Mouse (Mus musculus) heart, postnatal 25 days (tissue): ENCODE results near the gene Gm17949. TPM values are rescaled to one million over a fixed set of nuclear protein-coding genes. Genes with fewer than 3 reads are reported as not detected.

Experiments used
- DNase-seq: peaks from one replicate; pipeline ENCODE4 v3.0.0; 2022; ENCODE audit warnings: low spot score
- intact Hi-C: fragments of 180-260 bp; cut with DNase I; formaldehyde crosslinking; loops from one replicate; pipeline ENCODE4 v1.15.1; 2025
- total RNA-seq, 2 experiments: library from RNA; stranded (reverse); gene quantifications; 2 replicates each; pipeline ENCODE4 v1.2.3; 2021

The Gm17949 gene
- not detected for total RNA-seq

DNA sequence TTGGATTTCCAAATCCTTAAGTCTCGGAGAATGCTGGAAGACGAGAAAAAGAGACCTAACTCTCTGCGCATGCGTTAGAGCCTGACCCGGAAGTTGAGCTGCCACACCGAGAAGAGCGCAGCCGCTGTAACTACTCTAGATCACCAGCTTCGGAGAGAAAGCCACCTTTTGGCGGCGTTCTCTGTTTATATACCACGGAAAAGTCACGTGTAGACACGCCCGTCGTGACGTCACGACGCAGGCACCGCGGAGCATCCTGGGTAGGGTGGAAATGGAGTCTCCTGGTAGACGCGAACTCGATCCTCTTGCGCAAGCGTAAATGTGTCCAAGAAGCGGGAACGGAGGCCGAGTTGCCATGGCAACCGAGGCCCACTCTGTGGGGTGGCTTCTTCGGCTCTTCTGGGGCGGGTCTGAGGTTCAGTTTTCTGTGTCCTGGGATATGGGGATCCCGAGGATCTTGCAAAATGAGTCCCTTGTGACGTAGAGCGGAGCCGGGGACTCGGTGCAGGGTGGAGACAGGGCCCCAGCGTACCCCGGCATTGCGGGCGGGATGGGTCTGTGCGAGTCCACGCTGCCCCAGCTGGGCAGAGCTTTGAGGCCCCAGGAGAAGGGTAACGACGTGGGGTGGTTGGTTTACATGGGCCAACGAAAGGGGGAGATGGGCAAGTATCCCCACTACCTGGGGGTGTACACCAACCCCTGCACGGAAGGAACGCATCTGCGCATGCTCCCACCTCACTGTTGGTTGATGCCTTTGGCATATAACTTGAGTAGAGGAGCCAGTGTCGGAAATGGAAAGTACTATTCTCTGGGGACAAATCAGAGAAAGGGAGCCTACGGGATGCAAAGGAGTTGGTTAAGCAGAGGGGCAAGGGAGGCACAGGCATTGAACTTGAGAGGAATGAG, at the start of gene Gm17949, which contains the start of gene Gtf2f1:
TSS of gene Gm17949 (plus strand) at position 234 of the 906 bp plus-strand sequence.
TSS of gene Gtf2f1 (minus strand) at position 53 of the 906 bp plus-strand sequence.
- intact Hi-C loops = loop anchor here (2.0 kb wide), 1 partner anchor 15 kb away; the partner anchor contains the start of gene Alkbh7

DNA sequence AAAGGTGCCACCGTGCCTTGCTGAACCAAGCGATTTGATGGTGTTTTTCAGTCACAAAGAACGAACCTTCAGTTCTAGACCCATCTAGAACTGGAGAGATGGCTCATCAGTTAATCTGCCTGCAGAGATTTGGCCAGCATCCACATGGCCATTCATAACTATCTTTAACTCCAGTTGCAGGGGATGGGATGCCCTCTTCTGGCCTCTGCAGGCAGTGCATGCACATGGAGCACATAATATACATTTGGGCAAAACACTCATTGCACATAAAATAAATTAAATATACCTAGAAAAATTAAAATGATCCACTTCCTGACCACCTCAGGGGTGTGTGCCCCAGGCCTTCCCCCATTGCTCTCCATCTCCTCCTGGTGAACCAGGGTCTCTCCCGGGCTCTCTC, 49.4 kb upstream of the Gm17949 start:
- intact Hi-C loops = no loop called here
- DNase-seq = no peak

More for the DNA sequence above, at the start of gene Gm17949, which contains the start of gene Gtf2f1:
- peak; percentile 85 for DNase-seq

DNA sequence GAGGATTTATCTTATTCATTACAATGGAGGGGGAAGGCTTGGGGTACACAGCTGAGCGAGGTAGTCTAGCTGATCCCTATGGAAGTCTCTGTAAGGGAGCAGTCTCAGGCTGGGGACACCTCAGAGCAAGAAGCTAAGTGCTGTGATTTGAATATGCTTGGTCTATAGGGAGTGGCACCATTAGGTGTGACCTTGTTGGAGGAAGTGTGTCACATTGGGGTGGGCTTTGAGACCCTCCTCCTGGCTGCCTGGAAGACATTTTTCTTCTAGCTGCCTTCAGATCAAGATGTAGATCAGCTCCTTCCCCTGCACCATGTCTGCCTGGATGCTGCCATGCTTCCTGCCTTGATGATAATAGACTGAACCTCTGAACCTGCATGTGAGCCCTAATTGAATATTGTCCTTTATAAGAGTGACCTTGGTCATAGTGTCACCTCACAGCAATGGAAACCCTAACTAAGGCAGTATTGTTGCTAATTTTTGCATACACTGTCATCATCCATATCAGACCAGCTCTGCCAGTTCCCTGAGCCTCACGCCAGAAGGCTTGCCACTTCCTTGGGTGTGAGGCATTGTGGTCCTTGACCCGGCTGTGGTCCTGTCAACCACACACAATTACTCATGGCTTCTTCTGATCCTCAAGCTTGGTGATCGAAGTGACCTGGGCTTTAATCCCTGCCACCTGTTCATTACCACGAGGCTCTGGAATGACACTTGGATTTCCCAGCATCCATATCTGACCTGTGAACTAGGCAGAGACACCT, 48.4 kb upstream of the Gm17949 start:
- DNase-seq = no peak
- intact Hi-C loops = no loop called here

DNA sequence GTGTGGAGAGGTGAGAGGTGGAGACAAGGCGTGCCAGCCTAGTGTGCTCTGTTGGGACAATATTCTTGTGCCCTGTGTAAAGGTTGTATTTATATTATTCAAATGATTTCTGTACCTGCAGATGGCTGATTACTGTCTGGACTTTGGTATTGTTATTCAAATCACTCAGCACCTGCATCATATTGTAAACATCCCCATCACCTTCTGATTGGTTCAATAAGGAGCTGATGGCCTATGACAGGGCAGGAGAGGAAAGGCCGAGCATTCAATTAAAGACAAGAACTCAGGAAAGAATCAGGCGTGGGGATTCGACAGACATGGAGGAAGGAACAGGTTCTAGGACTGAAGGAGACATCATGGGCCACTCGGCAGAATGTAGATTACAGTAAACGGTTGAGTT, 47.6 kb upstream of the Gm17949 start:
- intact Hi-C loops = no loop called here
- DNase-seq = no peak

DNA sequence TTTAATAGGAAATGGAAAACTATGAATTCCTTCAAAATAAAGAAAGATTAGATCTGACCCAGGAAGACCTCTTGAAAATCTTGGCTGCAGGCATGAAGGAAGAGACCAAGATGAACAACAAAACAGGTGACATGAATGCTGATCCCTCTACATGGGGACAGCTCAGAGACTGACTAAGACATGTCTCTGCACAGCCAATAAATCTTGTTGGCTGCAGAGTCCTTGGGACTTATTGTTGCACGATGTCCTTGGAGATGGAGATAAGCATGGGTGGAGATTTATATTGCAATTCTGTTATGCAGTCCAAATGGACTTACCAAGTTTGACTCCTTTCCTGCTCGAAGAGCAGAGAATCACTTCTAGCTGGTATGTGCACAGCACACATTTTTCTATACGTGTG, 41.9 kb upstream of the Gm17949 start:
- no peak for DNase-seq
- intact Hi-C loops = no loop called here

DNA sequence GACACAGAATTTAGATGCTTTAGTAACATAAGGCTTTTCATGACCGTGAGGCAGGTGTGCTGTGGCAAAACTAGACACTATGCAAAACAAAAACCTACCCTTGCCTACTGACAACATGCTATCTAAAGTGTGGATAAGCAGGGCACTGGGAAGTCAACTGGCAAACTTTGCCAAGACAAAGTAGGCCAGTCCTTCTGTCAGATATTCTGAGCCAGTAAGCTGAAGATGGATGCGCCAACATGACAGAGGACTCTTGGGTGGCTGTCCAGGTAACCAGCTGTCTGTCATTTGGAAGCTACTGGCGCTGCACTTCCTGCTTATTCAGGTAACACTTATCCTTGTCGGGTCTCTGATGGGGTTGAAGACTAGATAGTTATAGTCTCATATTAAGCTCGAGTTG, 41.2 kb upstream of the Gm17949 start:
- DNase-seq = no peak
- intact Hi-C loops = no loop called here

DNA sequence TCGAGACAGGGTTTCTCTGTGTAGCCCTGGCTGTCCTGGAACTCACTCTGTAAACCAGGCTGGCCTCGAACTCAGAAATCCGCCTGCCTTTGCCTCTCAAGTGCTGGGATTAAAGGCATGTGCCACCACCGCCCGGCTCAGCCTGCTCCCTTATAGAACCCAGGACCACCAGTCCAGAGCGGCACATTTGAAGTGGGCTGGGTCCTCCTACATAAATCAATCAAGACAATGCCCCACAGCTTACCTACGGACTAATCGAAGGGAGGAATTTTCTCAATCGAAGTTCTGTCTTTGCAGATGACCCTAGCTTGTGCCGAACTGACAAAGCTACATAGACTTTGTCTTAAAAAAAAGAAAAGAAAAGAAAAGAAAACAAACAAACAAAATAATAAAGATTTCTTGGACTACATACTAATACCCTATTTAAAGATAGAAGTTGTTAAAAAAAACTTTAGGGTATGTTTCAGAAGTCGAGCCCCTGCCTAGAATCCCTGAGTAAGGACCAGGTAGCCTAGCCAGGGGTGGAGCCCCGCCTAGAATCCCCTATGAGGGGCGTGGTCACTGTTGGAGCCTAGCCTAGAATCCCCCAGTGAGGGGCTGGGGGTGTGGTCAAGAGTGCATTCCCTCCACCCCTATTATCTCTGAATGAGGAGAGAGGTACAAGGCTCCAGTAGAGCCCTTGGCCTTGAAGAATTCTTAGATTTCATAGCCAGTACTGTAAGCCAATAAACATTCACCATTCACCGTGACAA, 37.1 kb upstream of the Gm17949 start:
- intact Hi-C loops = no loop called here
- no peak for DNase-seq

DNA sequence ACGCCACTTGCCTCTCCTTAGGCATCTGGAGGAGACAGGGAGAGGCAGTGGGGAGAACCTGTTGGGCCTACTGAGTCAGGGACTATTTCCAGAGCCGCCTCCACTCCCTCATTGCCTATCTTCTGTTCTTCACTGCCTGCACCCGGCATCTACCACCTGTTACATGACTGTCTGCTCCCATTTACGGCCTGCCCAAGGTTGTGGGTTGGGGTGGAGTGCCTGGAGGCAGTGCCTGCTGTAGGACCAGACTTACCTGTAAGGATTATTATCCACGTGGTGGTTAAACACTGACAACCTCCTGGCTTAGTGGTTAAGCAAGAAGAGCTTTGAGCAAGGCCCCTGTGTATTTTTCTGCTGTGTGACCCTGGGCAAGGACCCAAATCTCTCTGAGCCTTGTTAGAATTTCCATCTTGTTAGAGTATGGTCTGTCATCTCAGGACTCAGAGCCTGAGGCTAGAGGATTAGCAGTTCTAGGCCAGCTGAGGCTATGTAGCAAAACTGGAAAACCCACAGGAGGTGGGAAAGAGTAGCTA, 36.5 kb upstream of the Gm17949 start:
- DNase-seq = no peak
- intact Hi-C loops = no loop called here

DNA sequence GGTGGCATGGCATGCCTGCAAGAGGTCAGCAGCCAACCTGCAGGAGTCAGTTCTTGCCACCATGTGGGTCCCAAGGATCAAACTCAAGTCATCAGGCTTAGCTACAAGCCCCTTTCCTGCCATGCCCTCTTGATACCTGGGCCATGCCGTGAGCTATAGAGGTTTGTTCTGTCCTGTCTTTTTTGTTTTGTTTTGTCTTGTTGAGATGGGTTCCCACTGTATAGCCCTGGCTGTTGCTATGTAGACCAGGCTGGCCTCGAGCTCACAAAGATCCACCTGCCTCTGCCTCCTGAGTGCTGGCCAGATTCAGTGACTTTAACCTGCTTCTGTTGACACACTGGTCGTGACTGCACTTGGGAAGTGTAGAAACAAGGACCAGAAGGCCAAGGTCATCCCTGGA, 35.9 kb upstream of the Gm17949 start:
- no peak for DNase-seq
- intact Hi-C loops = no loop called here

DNA sequence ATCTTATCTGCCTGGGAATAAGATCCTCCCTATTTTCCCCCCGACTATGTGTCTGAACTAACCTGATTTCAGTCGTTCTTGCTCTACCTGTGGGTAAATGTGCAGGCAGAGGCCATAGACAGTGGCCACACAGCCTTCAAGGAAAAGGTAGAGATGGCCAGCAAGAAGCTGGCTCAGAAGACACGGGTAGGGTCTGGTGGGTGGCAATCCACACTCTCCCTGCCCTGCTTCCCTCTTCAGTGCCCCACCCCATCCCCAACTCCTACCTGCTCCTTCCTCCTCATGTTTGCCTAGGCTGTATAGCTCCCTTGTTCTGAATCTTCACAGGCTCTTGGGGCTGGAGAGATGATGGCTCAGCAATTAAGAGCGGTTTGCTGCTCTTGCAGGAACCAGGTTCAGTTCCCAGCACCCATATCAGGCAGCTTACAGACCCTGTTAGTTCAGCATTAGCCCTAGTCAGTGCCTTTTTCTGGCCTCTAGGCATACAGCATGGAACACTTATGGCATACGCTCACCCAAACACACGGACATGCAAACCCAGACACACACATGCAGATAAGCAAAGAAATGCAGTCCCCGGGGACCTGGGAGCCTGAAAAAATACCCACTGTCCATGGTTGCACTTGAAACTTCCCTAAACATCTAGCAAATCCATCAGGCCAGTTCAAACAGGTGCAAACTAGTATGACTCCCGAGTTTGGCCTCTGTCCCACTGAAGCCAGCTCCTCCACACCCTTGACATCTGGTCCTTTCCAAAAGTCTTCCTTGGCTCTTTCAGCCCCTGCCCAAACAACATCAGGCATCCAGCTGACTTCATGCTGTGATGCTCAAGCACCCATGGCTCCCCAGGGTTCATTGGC, 34.5 kb upstream of the Gm17949 start:
- DNase-seq = no peak
- intact Hi-C loops = no loop called here

DNA sequence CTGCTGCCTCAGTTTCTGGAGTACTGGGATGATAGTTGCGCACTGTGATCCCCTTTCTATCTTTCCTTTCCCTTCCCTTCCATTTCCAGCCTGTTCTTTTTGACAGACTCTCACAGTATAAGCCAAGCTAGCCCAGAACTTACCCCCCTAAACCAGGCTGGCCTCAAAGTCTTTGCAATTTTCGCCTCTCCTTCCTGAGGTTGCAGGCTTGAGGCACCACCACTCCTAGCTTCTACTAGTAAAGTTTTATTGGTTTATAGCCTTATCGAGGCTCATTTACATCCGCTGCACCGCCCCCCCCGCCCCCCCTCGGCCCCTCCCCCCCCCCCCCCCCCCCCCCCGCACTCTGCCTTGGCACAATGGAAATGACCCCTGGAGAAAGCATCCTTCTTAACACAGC, 31.7 kb upstream of the Gm17949 start:
- no peak for DNase-seq
- intact Hi-C loops = no loop called here

DNA sequence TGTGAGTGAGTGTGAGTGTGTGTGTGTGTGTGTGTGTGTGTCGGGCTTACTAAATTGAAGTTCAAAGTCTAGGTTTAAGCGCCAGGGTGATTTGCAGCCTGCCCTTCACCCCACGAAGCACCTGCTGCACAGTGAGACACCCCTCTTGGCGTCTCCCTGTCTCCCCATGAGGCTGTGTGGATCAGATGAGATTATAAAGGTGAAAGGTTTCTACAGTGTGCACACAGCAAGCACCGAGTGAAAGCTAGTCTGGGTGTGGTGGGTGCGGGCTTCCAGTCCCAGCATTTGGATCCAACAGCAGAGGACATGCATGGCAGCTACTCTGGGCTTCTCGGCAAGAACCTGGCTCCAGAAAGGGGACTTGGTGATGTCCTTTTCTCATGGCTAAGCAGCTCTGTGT, 30.2 kb upstream of the Gm17949 start:
- intact Hi-C loops = no loop called here
- no peak for DNase-seq

DNA sequence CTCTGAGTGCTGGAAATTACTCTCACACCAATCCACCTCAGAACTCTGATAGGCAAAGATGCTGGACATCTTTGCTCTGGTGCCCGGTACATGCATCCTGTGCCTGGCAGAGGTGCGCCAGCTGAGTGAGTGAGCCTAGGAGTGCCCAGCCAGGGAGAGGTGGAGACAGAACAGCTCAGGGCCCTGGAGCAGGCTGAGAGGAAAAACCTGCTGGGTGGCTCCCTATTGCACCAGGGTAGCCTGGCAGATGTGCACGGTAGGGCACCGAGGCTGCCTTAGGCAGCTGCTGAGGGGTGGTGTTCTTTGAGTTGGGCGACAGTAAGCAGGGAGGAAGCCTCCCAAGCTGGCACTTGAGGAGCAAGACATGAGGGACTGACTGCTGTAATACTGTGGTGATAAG, 29.3 kb upstream of the Gm17949 start, which contains the start of gene Acer1:
TSS of gene Acer1 (minus strand) at position 114 of the 400 bp plus-strand sequence.
- intact Hi-C loops = no loop called here
- no peak for DNase-seq

DNA sequence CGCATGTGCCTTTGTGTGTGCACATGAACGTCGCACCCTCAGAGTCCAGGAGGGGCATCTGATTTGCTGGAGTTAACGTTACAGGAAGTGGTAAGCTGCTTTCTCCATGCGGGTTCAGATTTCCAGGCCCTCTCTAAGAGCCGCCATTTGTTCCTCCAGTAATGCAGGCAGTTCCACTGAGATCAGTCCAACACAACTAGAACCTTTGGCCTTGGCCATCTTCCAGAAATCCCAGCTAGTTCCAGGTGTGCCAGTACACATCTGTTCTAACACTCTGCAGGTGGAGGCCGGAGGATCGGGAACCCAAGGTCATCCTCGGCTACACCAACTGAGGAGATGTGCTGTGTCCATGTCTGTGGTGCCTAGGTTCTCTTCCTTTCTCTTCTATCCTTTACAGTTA, 26.4 kb upstream of the Gm17949 start:
- DNase-seq = no peak
- intact Hi-C loops = no loop called here

DNA sequence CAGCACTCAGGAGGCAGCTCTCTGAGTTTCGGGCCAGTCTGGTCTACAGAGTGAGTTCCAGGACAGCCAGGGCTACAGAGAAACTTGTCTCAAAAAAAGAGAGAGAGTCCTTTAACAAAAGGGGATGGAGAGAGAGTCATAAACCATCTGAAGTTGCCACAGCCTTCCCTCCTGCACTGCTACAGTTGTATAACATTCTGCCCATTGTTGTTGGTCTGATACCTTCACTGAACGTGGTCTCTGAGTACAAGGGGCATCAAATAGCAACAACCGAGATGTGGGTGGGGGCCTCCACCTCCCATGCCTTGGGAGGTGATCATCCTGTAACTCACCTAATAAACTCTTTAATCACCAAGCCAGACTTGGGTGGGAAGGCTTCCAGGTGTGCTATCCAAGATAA, 25.6 kb upstream of the Gm17949 start:
- no peak for DNase-seq
- intact Hi-C loops = no loop called here

DNA sequence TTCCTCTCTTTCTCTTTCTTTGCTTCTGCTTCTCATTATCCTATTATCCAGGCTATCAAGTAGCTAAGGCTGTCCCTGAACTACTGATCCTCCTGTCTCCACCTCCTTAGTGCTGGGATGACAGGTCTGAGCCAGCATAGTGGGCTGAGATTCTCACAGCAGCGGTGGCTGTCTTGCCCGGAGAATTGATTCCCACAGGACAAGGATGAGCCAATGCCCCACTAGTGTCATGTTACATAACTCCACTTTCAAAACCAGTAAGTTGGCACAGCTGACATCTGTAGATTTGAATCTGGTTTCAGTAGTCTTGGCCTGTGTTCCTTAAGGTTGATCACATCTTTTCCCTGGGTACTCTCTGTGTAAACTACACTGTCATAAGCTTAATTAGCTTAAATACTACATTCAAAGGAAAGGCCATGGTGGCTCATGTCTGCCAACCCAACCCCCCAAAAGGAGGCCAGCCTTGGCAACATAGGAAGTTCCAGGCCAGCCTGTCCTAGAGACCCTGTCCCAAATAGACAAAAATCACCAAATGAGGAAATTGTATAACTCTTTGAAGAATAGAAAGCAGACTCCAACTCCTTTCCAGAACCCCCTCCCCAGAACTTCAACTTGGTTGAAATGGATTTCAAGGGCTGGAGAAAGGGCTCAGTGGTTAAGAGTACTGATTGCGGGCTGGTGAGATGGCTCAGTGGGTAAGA, 25.0 kb upstream of the Gm17949 start:
- intact Hi-C loops = no loop called here

DNA sequence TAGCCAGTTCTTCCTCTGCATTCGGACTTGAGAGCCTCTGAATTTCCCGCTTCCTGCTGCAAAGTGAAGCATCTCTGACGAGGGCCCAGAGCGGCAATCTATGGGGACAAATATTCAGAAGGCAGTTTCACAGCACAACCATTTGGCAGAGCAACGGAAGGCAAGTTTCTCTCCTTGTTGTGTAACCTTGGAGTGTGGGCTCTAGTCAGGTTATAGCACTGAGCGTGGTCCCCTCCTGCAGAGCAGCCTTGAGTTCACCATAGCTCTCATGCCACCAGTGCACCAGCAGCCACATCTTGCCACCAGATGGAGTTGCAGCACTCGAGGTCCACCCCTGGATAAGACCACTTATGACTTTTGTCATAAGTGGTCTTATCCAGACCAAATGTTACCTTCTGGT, 22.8 kb upstream of the Gm17949 start:
- intact Hi-C loops = no loop called here
- DNase-seq = no peak

More for the DNA sequence above, 25.0 kb upstream of the Gm17949 start:
- no peak for DNase-seq

DNA sequence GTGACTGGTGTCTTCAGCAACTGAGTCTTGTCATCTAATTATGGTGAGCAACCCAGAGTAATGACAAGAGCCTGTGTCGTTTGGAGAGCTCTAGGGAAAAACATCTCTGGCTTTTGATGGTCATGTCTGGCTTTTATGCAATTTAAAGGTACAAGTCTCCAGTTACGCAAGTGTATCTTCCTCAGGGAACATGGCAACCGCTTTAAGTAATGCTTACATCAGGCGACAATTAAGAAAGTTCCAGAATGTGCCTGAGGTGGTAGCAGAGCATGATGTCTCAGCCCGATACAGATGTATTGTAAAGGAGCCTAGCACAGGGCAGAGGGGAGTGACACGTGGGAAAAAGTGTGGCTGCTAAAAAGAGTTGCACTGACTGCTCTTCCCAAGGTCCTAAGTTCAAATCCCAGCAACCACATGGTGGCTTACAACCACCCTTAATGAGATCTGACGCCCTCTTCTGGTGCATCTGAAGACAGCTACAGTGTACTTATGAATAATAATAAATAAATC, 22.3 kb upstream of the Gm17949 start:
- DNase-seq = no peak
- intact Hi-C loops = no loop called here
